Mouse (Mus musculus) hindbrain, embryonic 11.5 days (tissue): ENCODE measurements around the gene Fcho1. TPM values are rescaled to one million over a fixed set of nuclear protein-coding genes. Genes with fewer than 3 reads are reported as not detected.

Experiments used
- ATAC-seq: fragments of 200-750 bp; cut with Nextera tagmentation; 2 replicates; pipeline ENCODE4 v1.8.0; 2017; ENCODE audit warnings: mild to moderate bottlenecking, moderate TSS enrichment, moderate library complexity; ENCODE audit not compliant: low FRiP score
- DNase-seq: peaks from one replicate; pipeline ENCODE4 v3.0.0-alpha.2; 2015; ENCODE audit warnings: low spot score
- H3K27ac ChIP-seq: fragments of 300-500 bp; sonication (generic); 2 replicates; pipeline ENCODE4 v1.5.1; 2014; ENCODE audit warnings: mild to moderate bottlenecking, low read depth, low read length
- H3K27me3 ChIP-seq: fragments of 300-500 bp; sonication (generic); 2 replicates; pipeline ENCODE4 v1.6.1; 2014; ENCODE audit warnings: mild to moderate bottlenecking, low read length, moderate library complexity, mixed read lengths; ENCODE audit not compliant: control insufficient read depth, insufficient read depth
- H3K36me3 ChIP-seq: fragments of 300-500 bp; sonication (generic); 2 replicates; pipeline ENCODE4 v1.6.1; 2014; ENCODE audit warnings: mild to moderate bottlenecking, low read length, moderate library complexity, mixed read lengths; ENCODE audit not compliant: control insufficient read depth, insufficient read depth
- H3K4me1 ChIP-seq: fragments of 300-500 bp; sonication (generic); replicated peaks from 2 replicates; pipeline ENCODE4 v1.6.1; 2014; ENCODE audit warnings: low read length, mixed read lengths; ENCODE audit not compliant: control insufficient read depth, insufficient read depth
- H3K4me2 ChIP-seq: fragments of 300-500 bp; sonication (generic); replicated peaks from 2 replicates; pipeline ENCODE4 v1.6.1; 2014; ENCODE audit warnings: mild to moderate bottlenecking, low read depth, low read length
- H3K4me3 ChIP-seq: fragments of 300-500 bp; sonication (generic); 2 replicates; pipeline ENCODE4 v1.5.1; 2014; ENCODE audit warnings: low read depth, low read length
- H3K9ac ChIP-seq: fragments of 300-500 bp; sonication (generic); 2 replicates; pipeline ENCODE4 v1.6.1; 2014; ENCODE audit warnings: low read depth, low read length
- H3K9me3 ChIP-seq: fragments of 300-500 bp; sonication (generic); 2 replicates; pipeline ENCODE4 v1.6.1; 2016; ENCODE audit warnings: low read length; ENCODE audit not compliant: control insufficient read depth
- WGBS: fragments of 180-500 bp; shearing (Covaris S2); extraction: QIAGEN DNeasy Blood & Tissue Kit; methylation state at CpG from one replicate; pipeline ENCODE4 v1.1.7; 2014; 5-methylcytosine and 5-hydroxymethylcytosine counted together
- polyA plus RNA-seq: library from polyadenylated mRNA; unstranded; fragments of >200 nt; fragmentation: Nextera tagmentation; extraction: Ambion mirVana; gene quantifications from 2 replicates; pipeline ENCODE4 v1.2.1, GENCODE M21; 2014

The Fcho1 gene
- polyA plus RNA-seq, 1 experiment from 2014 or later = 15.0 TPM

DNA sequence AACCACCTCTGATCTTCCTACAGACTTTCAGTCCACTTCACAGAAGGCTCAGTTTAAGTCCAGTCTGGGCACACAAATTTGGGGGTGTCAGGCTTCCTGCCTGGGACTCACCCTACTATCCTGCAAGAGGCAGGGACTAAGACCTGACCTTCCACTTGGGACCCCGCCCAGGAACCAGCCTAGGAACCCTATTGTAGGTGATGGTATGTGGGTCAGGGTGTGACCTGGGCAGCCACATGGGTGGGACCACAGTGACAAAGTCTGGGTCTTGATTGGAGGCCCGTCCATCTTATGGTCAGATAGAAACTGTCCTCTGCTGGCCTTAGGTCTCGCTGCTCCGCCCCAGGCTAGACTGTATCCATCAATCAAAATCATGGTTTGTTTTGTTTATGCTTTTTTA lies 1.1 kb downstream of the Fcho1 start:
- Histone ChIP-seq H3K4me2 (no peak overlapping the region), H3K36me3 (no peaks in the 10 kb centered on the region), H3K9me3 (no peaks in the 10 kb centered on the region), H3K9ac (no peak overlapping the region), H3K4me3 (no peak overlapping the region), H3K27me3 (no peaks in the 10 kb centered on the region; the same call in 1 of the 2 replicates), H3K27ac (no peak overlapping the region), H3K4me1 (peaks cover 22% of the 10 kb centered on the region)
- ATAC-seq (no peak), DNase-seq (no peak)
- WGBS = 59% methylated on average over 4 of the region's 4 CpGs

DNA sequence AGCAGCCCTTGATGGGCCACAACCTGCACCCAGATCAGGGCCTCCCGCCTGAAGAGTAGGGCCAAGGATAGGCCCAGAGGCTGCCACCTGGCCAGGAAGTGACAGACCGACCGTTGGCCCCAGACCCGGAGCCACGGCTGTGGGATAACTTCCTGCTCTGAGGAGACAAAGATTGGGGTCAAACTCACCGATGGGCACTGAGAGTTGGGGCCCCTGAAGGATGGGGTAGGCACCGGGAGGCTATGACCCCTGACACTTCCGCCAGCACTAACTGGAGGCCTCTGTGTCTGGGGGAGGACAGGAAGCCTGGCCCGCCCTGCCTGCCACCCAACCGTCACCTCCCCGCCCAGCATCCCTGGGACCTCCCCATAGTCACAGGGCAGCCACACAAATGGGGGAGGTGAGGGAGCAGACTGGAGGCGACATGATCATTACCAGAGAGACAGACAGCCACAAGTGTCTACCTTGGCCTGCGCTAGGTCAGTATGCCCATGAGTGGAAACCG lies 2.4 kb downstream of the Fcho1 start:
- WGBS = 71% methylated on average over 14 of the region's 14 CpGs
- Histone ChIP-seq H3K27ac (no peak overlapping the region), H3K36me3 (no peaks in the 10 kb centered on the region), H3K4me3 (no peak overlapping the region), H3K9me3 (no peaks in the 10 kb centered on the region), H3K27me3 (no peaks in the 10 kb centered on the region; the same call in 1 of the 2 replicates), H3K4me2 (no peak overlapping the region), H3K9ac (no peak overlapping the region), H3K4me1 (peaks cover 26% of the 10 kb centered on the region)
- no peak for ATAC-seq
- DNase-seq = no peak

GRCm38 (mm10) chr8:71719928-71720457 lies 5.5 kb downstream of the Fcho1 start:
- H3K36me3 ChIP-seq = no peaks in the 10 kb centered on the region
- H3K4me1 ChIP-seq = peaks cover 24% of the 10 kb centered on the region
- WGBS = 27% methylated on average over 7 of the region's 7 CpGs
- no peaks in the 10 kb centered on the region; the same call in none of the 2 replicates for H3K27me3 ChIP-seq
- H3K4me3 ChIP-seq = no peak overlapping the region
- peak; percentile 83 for ATAC-seq
- no peak overlapping the region for H3K9ac ChIP-seq
- peak; percentile 93 for DNase-seq
- H3K27ac ChIP-seq = no peak overlapping the region
- no peak overlapping the region for H3K4me2 ChIP-seq
- H3K9me3 ChIP-seq = no peaks in the 10 kb centered on the region

- Histone ChIP-seq H3K4me3 (no peak overlapping the region), H3K4me2 (no peak overlapping the region), H3K36me3 (no peaks in the 10 kb centered on the region), H3K27me3 (no peaks in the 10 kb centered on the region; the same call in 1 of the 2 replicates), H3K27ac (peak overlapping the region; percentile 24; the same call in 1 of the 2 replicates), H3K4me1 (peaks cover 18% of the 10 kb centered on the region), H3K9me3 (no peaks in the 10 kb centered on the region), H3K9ac (no peak overlapping the region)
- ATAC-seq (no peak), DNase-seq (no peak)
- WGBS = 73% methylated on average over 4 of the region's 4 CpGs
Observed at GRCm38 (mm10) chr8:71719218-71719617, 6.3 kb downstream of the Fcho1 start.

GRCm38 (mm10) chr8:71718252-71718651 lies 7.3 kb downstream of the Fcho1 start:
- DNase-seq = no peak
- WGBS = 28% methylated on average over 3 of the region's 3 CpGs

DNA sequence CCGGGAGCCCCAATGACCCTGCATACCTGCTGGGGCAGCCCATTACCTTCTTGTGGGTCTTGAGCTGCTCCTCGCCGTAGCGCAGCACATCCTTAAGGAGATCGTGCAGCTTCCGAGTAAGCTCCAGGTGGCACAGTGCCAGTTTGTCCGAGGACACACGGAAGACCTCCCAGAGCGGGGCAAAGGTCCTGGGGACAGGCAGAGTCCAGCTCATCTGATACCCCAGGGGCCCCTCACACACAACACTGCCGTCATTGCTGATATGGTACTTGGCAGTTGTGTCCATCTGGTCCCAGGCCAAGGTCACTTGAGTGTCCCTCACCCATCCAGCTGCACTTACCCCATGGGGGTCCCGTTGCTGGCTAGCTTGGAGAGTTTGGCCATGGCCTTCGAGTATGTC lies 8.4 kb downstream of the Fcho1 start:
- H3K4me2 ChIP-seq = no peak overlapping the region
- no peaks in the 10 kb centered on the region; the same call in 1 of the 2 replicates for H3K27me3 ChIP-seq
- H3K9ac ChIP-seq = no peak overlapping the region
- no peak overlapping the region for H3K4me3 ChIP-seq
- H3K27ac ChIP-seq = no peak overlapping the region
- no peaks in the 10 kb centered on the region for H3K9me3 ChIP-seq
- ATAC-seq = no peak
- no peak for DNase-seq
- peaks cover 18% of the 10 kb centered on the region for H3K4me1 ChIP-seq
- WGBS = 93% methylated on average over 12 of the region's 12 CpGs
- no peaks in the 10 kb centered on the region for H3K36me3 ChIP-seq

More at GRCm38 (mm10) chr8:71718252-71718651, 7.3 kb downstream of the Fcho1 start:
- Histone ChIP-seq H3K9me3 (no peaks in the 10 kb centered on the region), H3K9ac (no peak overlapping the region), H3K4me2 (no peak overlapping the region), H3K27ac (no peak overlapping the region), H3K27me3 (no peaks in the 10 kb centered on the region; the same call in 1 of the 2 replicates), H3K4me3 (no peak overlapping the region), H3K4me1 (peaks cover 18% of the 10 kb centered on the region), H3K36me3 (no peaks in the 10 kb centered on the region)
- no peak for ATAC-seq

GRCm38 (mm10) chr8:71716561-71717053 lies 8.9 kb downstream of the Fcho1 start:
- no peak overlapping the region for H3K4me3 ChIP-seq
- DNase-seq (no peak), ATAC-seq (no peak)
- WGBS = 83% methylated on average over 13 of the region's 13 CpGs
- H3K4me2 ChIP-seq = no peak overlapping the region
- no peaks in the 10 kb centered on the region for H3K9me3 ChIP-seq
- no peaks in the 10 kb centered on the region for H3K36me3 ChIP-seq
- no peak overlapping the region for H3K9ac ChIP-seq
- H3K4me1 ChIP-seq = peaks cover 18% of the 10 kb centered on the region
- H3K27me3 ChIP-seq = no peaks in the 10 kb centered on the region; the same call in 1 of the 2 replicates
- H3K27ac ChIP-seq = no peak overlapping the region

DNA sequence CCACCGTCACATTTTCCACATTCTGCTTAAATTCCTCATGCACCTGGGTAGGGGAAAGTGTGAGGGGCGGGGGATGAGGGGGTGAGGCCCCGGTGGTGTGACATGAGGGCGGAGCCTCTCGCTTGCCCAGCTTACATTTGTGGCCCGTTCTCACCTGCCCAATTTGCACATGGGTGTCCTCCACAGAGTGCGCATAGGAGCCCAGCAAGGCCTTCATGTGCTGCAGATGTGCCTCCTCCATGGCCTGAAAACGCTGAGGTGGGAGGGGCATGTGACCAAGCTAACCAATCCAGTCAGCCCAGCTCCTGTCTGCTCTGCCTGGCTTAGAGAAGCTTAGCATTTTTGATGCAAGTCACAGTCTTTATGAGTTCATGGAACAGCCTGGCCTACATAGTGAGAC lies 10.0 kb downstream of the Fcho1 start:
- H3K4me1 ChIP-seq = peaks cover 14% of the 10 kb centered on the region
- no peaks in the 10 kb centered on the region; the same call in 1 of the 2 replicates for H3K27me3 ChIP-seq
- no peak overlapping the region for H3K4me2 ChIP-seq
- ATAC-seq = no peak
- DNase-seq = no peak
- H3K9ac ChIP-seq = no peak overlapping the region
- no peak overlapping the region for H3K4me3 ChIP-seq
- WGBS = 50% methylated on average over 8 of the region's 8 CpGs
- no peaks in the 10 kb centered on the region for H3K9me3 ChIP-seq
- no peak overlapping the region for H3K27ac ChIP-seq
- no peaks in the 10 kb centered on the region for H3K36me3 ChIP-seq

DNA sequence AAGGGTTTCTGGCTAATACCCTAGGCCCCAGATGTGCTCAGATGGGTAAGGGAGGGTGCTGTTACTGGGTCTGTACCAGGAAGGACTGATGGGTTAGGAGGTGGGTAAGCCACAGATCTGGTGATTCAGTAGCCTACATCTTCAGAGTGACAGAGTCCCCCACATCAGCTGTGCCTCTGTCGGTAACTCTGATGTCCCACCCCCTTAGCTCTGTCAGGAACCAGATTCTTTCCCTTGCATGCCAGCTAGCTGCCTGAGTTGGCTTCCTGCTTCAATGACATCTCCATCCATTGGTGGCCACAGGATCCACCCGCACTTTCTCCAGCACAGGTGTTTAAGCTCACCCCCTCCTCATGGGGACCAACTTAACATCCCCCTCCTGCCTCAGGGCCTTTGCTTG lies 13.9 kb downstream of the Fcho1 start:
- Histone ChIP-seq H3K4me1 (0 out of 2 replicates have a peak, but pooled peaks cover 2% of the 10 kb centered on the region), H3K9me3 (no peaks in the 10 kb centered on the region), H3K27ac (no peak overlapping the region), H3K27me3 (peaks cover 16% of the 10 kb centered on the region), H3K36me3 (no peaks in the 10 kb centered on the region), H3K4me2 (no peak overlapping the region), H3K9ac (no peak overlapping the region), H3K4me3 (no peak overlapping the region)
- 84% methylated on average over 2 of the region's 2 CpGs for WGBS
- ATAC-seq (no peak), DNase-seq (no peak)
